Mouse (Mus musculus) lung, postnatal 25 days (tissue): ENCODE measurements at regions not wholly inside any gene's neighbourhood (a gene's known extent, or its start where the extent isn't known, plus 50 kb on each side); places are given as distances from the start of the nearest gene placed in this dataset.

Source experiments
- DNase-seq: peaks from one replicate; pipeline ENCODE4 v3.0.0; 2022; ENCODE audit warnings: low spot score

GRCm38 (mm10) chr8:66756639-66757038 is 59.6 kb downstream of the Npy1r start:
- DNase-seq: no peak

- DNase-seq: no peak
These were observed 60.8 kb downstream of the Npy1r start for GRCm38 (mm10) chr8:66757830-66758229.

- no peak for DNase-seq
These were observed 61.5 kb downstream of the Npy1r start for GRCm38 (mm10) chr8:66758519-66758918.

GRCm38 (mm10) chr8:66759716-66760115 is 62.7 kb downstream of the Npy1r start:
- DNase-seq: no peak

GRCm38 (mm10) chr8:66760958-66761583 is 64.1 kb downstream of the Npy1r start:
- no peak for DNase-seq

- no peak for DNase-seq
These were observed 68.1 kb downstream of the Npy1r start for GRCm38 (mm10) chr8:66764992-66765528.

GRCm38 (mm10) chr8:66768379-66768969 is 71.5 kb downstream of the Npy1r start:
- no peak for DNase-seq

- DNase-seq: no peak
These were observed 74.1 kb downstream of the Npy1r start for GRCm38 (mm10) chr8:66771111-66771510.

- DNase-seq: peak; percentile 13
These were observed 75.7 kb downstream of the Npy1r start for GRCm38 (mm10) chr8:66772653-66773052.

GRCm38 (mm10) chr8:66777115-66777877 is 80.3 kb downstream of the Npy1r start:
- peak; percentile 8 for DNase-seq

GRCm38 (mm10) chr8:66779622-66780021 is 80.4 kb upstream of the Naf1 start:
- DNase-seq: no peak

- DNase-seq: no peak
These were observed 77.4 kb upstream of the Naf1 start for GRCm38 (mm10) chr8:66782656-66783055.

- DNase-seq: no peak
These were observed 74.0 kb upstream of the Naf1 start for GRCm38 (mm10) chr8:66785996-66786395.
